Mouse (Mus musculus) cerebellum, adult (tissue): ENCODE measurements around the gene Gm49387.

ENCODE experiments used
- ATAC-seq: cut with Nextera tagmentation; 2 replicates; pipeline ENCODE4 v1.9.2; 2017; ENCODE audit warnings: mild to moderate bottlenecking, moderate library complexity, mixed read lengths; ENCODE audit not compliant: insufficient number of reproducible peaks, low FRiP score, low TSS enrichment

Gm49387 gene

GRCm38 (mm10) chr14:31663376-31664099 is 22.9 kb upstream of the Gm49387 start:
- ATAC-seq = no peak

GRCm38 (mm10) chr14:31662555-31663211 is 22.0 kb upstream of the Gm49387 start:
- peak; percentile 8; the same call in 1 of the 2 replicates for ATAC-seq

GRCm38 (mm10) chr14:31661671-31662554 is 21.2 kb upstream of the Gm49387 start:
- ATAC-seq = peak; percentile 88

DNA sequence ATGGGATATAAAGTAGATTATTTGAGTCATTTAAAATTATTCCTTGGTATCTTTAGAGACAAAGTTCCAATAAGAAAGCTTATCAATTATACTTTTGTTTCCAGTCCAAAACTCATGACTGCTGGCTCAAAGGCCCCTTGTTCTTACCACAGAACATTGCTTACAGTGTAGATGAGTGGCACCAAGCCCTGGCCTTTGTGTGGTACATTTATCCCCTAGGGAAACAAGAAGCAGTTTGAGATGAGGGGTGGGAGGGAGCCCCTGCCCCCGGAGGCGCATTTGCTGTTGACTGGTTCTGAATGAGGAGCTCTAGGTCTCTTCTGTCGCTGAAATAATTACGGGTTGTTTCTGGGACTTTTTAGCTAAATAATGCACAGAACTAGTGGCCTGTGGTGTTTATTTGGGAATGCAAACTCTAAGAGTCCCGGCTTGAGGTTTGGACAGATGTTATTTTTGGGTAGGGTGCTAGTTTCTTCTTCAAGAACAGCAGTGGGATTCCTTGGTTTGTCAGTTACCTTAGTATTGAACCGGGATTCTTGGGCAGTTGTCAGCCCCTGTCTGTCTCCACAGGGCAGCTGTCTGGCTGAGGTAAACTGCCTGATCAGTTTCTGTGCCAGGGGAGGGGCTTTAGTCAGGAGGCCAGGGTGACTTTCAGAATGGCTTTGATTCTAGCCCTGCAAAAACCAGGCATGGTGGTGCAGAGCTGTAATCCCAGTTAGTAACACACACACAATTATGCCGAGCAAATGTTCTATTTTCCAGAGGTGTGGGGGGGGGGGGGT is 19.8 kb upstream of the Gm49387 start:
- no peak for ATAC-seq

DNA sequence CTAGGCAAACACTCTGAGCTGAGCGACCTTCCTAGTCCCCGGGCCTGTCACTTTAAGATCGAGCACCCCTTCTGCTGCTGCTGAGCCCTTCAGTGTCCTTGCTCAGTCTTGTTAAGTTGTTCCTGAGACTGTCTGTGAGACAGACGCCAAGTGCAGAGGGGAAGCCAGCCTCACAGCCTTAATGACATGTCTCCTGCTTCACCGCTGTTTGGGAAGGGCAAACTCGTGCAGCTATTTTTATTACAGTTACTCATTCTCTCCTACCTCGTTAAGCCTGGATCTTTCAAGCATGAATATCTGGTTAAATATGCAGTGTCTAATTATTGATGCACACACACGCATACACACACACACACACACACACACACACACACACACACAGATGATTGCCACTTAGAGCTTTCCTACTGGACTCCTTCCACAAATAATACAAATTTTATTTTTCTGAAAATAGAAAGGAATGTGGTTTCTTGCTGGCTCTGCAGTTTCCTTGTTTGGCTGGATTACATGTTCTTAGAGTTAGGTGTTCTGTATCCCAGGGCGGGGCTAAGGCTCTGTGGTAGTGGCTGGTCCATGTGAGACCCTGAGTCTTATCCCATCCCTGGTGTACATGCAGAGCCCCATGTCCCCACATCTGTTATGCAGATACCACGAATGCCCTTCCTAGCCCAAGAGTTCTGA is 19.0 kb upstream of the Gm49387 start:
- ATAC-seq = no peak

GRCm38 (mm10) chr14:31658126-31658680 is 17.5 kb upstream of the Gm49387 start:
- ATAC-seq = no peak

- ATAC-seq = no peak; the same call in 1 of the 2 replicates
Observed at GRCm38 (mm10) chr14:31656857-31657645, 16.4 kb upstream of the Gm49387 start.

DNA sequence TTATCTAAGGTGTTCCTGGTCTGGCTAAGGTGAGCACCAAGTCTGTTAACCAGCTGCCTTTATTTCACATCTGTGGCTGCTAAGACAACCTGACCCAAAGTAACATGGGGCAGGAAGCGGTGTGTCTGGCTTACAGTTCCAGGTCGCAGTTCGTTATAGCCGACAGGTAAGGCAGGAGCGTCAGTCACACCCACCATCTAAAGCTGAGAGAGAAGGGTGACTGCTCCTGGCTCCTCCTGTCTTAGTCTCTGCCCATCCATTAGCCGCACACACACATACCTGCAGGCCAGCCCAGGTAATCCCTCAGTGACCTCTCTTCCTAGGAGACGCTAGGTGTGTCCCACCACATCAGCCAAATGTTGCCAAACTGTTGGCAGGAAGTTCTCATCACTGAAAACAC is 15.7 kb upstream of the Gm49387 start:
- no peak for ATAC-seq

- ATAC-seq = no peak
Observed at GRCm38 (mm10) chr14:31655406-31655805, 14.7 kb upstream of the Gm49387 start.

GRCm38 (mm10) chr14:31654816-31655215 is 14.1 kb upstream of the Gm49387 start:
- no peak for ATAC-seq

DNA sequence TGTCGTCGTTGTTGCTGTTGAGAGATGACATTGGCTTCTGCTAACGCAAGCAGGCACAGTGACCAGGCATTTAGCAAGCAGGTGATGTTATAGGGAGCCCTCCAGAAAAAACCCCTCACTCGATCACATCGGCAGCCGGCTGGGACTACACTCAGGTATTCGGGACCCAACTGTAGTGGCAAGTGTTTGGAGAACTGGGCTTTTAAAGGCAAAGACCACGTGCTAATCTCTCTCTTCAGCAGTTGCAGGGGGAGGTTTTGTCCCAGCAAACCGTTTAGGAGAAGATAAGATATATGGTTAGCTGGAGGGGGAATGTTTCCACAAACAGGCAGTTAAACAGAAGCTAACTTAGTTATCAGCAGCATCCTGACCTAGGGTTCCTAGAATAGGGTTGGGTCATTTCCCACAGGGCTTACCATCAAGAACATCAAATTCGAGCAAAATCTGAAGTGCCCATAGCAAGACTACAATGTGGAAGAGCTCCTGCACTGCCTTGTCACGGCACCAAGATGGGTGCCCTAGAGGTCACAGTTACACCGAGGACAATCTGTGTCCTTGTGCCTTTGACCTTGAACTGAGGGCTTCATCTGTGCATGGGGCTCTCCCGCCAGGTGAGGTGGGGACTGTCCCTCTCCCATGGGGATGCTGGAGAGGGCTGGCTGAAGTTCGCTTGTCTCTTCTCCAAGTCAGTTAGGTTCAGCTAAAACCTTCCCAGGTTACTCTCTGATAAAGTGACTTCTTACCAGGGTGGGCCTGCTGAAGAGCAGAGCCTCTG is 12.6 kb upstream of the Gm49387 start:
- no peak for ATAC-seq

- ATAC-seq = no peak
Observed at GRCm38 (mm10) chr14:31652624-31653023, 11.9 kb upstream of the Gm49387 start.

- no peak for ATAC-seq
Observed at GRCm38 (mm10) chr14:31652106-31652505, 11.4 kb upstream of the Gm49387 start.

- ATAC-seq = no peak
Observed at GRCm38 (mm10) chr14:31651206-31651605, 10.5 kb upstream of the Gm49387 start.

DNA sequence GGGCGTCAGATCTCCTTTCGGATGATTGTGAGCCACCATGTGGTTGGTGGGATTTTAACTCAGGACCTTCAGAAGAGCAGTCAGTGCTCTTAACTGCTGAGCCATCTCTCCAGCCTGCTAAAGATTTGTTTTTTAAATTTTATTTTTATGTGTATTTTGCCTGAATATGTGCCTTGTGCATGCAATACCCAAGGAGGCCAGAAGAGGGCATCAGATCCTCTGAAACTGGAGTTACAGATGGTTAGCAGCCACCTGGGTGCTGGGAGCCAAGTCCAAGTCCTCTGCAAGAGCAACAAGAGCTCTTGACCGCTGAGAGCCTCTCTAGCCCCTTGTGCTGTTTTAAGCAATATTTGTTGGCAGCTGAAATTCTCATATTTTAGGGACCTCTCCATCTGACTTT is 9.7 kb upstream of the Gm49387 start:
- ATAC-seq = no peak

DNA sequence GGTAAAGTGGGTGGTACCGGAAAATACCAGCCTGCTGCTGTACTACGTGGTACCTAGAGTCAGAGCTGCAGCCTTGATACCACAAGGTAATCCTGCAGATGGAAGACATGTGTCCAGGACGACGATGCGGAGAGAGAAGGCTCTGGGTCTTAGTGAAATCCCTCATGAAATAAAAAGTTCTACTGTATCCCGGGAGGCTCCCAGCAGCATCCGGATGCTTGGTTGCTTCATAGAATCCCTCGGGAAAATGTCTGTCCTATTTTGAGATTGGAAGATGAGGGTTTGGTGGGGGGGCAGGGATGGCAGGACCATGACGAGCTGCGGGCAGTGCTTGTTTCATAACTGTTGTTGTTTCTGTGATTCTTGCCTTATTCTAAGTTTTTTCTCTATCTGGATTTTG is 7.3 kb upstream of the Gm49387 start:
- ATAC-seq = no peak

DNA sequence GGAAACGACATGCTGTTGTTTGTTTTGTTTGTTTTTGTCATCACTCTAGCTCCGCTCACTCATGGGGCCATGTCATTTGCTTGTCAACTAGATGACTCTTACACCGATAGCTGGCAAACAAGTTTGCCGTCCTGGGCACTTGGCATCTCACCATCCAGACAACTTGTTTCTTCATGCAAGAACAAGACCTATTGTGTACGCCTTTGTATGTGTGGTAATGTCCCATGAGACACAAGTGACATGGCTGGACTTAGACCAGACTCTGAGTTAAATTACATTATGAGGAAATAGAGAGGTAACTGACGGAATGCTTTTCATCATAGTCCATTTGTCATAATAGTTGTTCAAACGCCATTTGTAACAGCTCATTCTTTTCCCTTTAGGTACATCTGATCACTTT is 5.2 kb upstream of the Gm49387 start:
- no peak for ATAC-seq
